ENCODE assay signal across 14 mouse cellular contexts in genomic region chr15:100660306-100660705, GRCm38 (mm10). TPM values are rescaled to one million over a fixed set of nuclear protein-coding genes. Genes with fewer than 3 reads are reported as not detected.
DNase-seq lines count a peak whose midpoint lies in the region; ATAC-seq lines count a peak whose summit lies in the region.
"Had no signal": no experiment of that assay in that cellular context is flagged by ENCODE, and none has a peak within 500 bp of the region (broad histone marks: within the 10 kb centered on the region; RNA-seq: fewer than 3 reads in every experiment).

No protein-coding gene starts in this region.

- peak; percentile 56 for DNase-seq in kidney, adult 18-20 months
- DNase-seq in right cerebral cortex, postnatal 10 days (ENCODE audit: low spot score in 2 of 2) = peak; percentile 59 to 71
- DNase-seq in right cerebral cortex, postnatal 4 days = no peak
- DNase-seq in cerebellum, postnatal 14 days = peak; percentile 68 to 71
- peak; percentile 51 for DNase-seq in telencephalon, adult 2 months (ENCODE audit: low read depth, low spot score)
- DNase-seq in yolk sac, embryonic 10.5 days (ENCODE audit: low spot score) = no peak
- DNase-seq: thymus, postnatal 14 days had no signal

- no peaks in the 10 kb centered on the region for H3K36me3 ChIP-seq in kidney, embryonic 14.5 days (ENCODE audit: control insufficient read depth, insufficient read depth, low read length)
- H3K36me3 ChIP-seq in midbrain, embryonic 16.5 days (ENCODE audit: control insufficient read depth, insufficient read depth, low read length) = no peaks in the 10 kb centered on the region
- H3K36me3 ChIP-seq: embryonic facial prominence, embryonic 13.5 days; heart, embryonic 10.5 days; hindbrain, embryonic 13.5 days had no signal

- no peak for ATAC-seq in kidney, embryonic 14.5 days (ENCODE audit: low FRiP score, low TSS enrichment)
- no peak for ATAC-seq in midbrain, embryonic 16.5 days
- ATAC-seq: forebrain, embryonic 13.5 days had no signal

- H3K9me3 ChIP-seq in kidney, embryonic 14.5 days (ENCODE audit: control insufficient read depth, low read length) = no peaks in the 10 kb centered on the region
- no peaks in the 10 kb centered on the region for H3K9me3 ChIP-seq in midbrain, embryonic 16.5 days (replicated peaks; ENCODE audit: control insufficient read depth, low read length, poor library complexity, severe bottlenecking)
- H3K9me3 ChIP-seq: embryonic facial prominence, embryonic 13.5 days; forebrain, embryonic 13.5 days; heart, embryonic 10.5 days; hindbrain, embryonic 13.5 days had no signal

- H3K4me1 ChIP-seq in kidney, embryonic 14.5 days (ENCODE audit: control insufficient read depth, insufficient read depth, low read length) = no peaks in the 10 kb centered on the region
- H3K4me1 ChIP-seq in midbrain, embryonic 16.5 days (ENCODE audit: control insufficient read depth, insufficient read depth, low read length) = peaks cover 1% of the 10 kb centered on the region; the same call in 1 of the 2 replicates
- H3K4me1 ChIP-seq: embryonic facial prominence, embryonic 13.5 days; forebrain, embryonic 13.5 days had no signal

- H3K4me2 ChIP-seq in kidney, embryonic 14.5 days (replicated peaks; ENCODE audit: low read depth, low read length) = no peak overlapping the region
- H3K4me2 ChIP-seq in midbrain, embryonic 16.5 days (ENCODE audit: low read length) = no peak overlapping the region
- H3K4me2 ChIP-seq: embryonic facial prominence, embryonic 13.5 days; forebrain, embryonic 13.5 days; hindbrain, embryonic 13.5 days had no signal

- H3K4me3 ChIP-seq in kidney, embryonic 14.5 days (ENCODE audit: low read length) = no peak overlapping the region
- H3K4me3 ChIP-seq in midbrain, embryonic 16.5 days (ENCODE audit: low read depth, low read length) = no peak overlapping the region
- H3K4me3 ChIP-seq: embryonic facial prominence, embryonic 13.5 days; forebrain, embryonic 13.5 days; heart, embryonic 10.5 days; hindbrain, embryonic 13.5 days had no signal

- WGBS in kidney, embryonic 14.5 days = 89% methylated on average over 9 of the region's 9 CpGs
- WGBS in midbrain, embryonic 16.5 days = 85% methylated on average over 9 of the region's 9 CpGs

- no peak overlapping the region for H3K27ac ChIP-seq in kidney, embryonic 14.5 days (ENCODE audit: low read depth, low read length)
- no peak overlapping the region for H3K27ac ChIP-seq in midbrain, embryonic 16.5 days (ENCODE audit: low read length)
- H3K27ac ChIP-seq: embryonic facial prominence, embryonic 13.5 days; forebrain, embryonic 13.5 days; heart, embryonic 10.5 days; hindbrain, embryonic 13.5 days; liver, embryonic 14.5 days had no signal

- no peaks in the 10 kb centered on the region for H3K27me3 ChIP-seq in kidney, embryonic 14.5 days (ENCODE audit: control insufficient read depth, insufficient read depth, low read length)
- H3K27me3 ChIP-seq in midbrain, embryonic 16.5 days (ENCODE audit: control insufficient read depth, insufficient read depth, low read depth, low read length) = no peaks in the 10 kb centered on the region
- H3K27me3 ChIP-seq: embryonic facial prominence, embryonic 13.5 days; forebrain, embryonic 13.5 days; hindbrain, embryonic 13.5 days had no signal

- H3K9ac ChIP-seq in kidney, embryonic 14.5 days (ENCODE audit: low read depth, low read length) = no peak overlapping the region
- no peak overlapping the region for H3K9ac ChIP-seq in midbrain, embryonic 16.5 days (ENCODE audit: low read depth, low read length)
- H3K9ac ChIP-seq: embryonic facial prominence, embryonic 13.5 days; forebrain, embryonic 13.5 days; hindbrain, embryonic 13.5 days; liver, embryonic 14.5 days had no signal

RNA-seq across cellular contexts. Expression of gene Bin2, which starts 9.0 kb away (rescaled TPM):
- polyA plus RNA-seq in kidney, embryonic 14.5 days (2014; fragmentation: Nextera tagmentation; extraction: Ambion mirVana) = 2.1 and 2.4 TPM in 2 replicates
- 1.2 and 1.4 TPM in 2 replicates for polyA plus RNA-seq in midbrain, embryonic 16.5 days (2015; fragmentation: Nextera tagmentation; extraction: Ambion mirVana)

RNA-seq across cellular contexts. Expression of gene Smagp, which starts 23.6 kb away (rescaled TPM):
- polyA plus RNA-seq in kidney, embryonic 14.5 days (2014; fragmentation: Nextera tagmentation; extraction: Ambion mirVana) = 26.4 and 28.4 TPM in 2 replicates
- polyA plus RNA-seq in midbrain, embryonic 16.5 days (2015; fragmentation: Nextera tagmentation; extraction: Ambion mirVana) = 3.2 and 3.4 TPM in 2 replicates

RNA-seq across cellular contexts. Expression of gene Cela1, which starts 27.4 kb away (rescaled TPM):
- 9.4 and 9.9 TPM in 2 replicates for polyA plus RNA-seq in kidney, embryonic 14.5 days (2014; fragmentation: Nextera tagmentation; extraction: Ambion mirVana)
- 0.68 and 0.85 TPM in 2 replicates for polyA plus RNA-seq in midbrain, embryonic 16.5 days (2015; fragmentation: Nextera tagmentation; extraction: Ambion mirVana)

RNA-seq across cellular contexts. Expression of gene Dazap2, which starts 45.2 kb away (rescaled TPM):
- 236 and 274 TPM in 2 replicates for polyA plus RNA-seq in kidney, embryonic 14.5 days (2014; fragmentation: Nextera tagmentation; extraction: Ambion mirVana)
- 109 and 115 TPM in 2 replicates for polyA plus RNA-seq in midbrain, embryonic 16.5 days (2015; fragmentation: Nextera tagmentation; extraction: Ambion mirVana)

Comparison
In these comparisons a context has a peak if more than half of its experiments do, and no peak if none do; other contexts are left out.
1. DNase-seq: peak in kidney, adult 18-20 months (single experiment), right cerebral cortex, postnatal 10 days (2 of 2), cerebellum, postnatal 14 days (2 of 2) and telencephalon, adult 2 months (single experiment); none in right cerebral cortex, postnatal 4 days (single experiment) and yolk sac, embryonic 10.5 days (single experiment).